Mouse (Mus musculus): ENCODE results near the gene Smg6. TPM values are rescaled to one million over a fixed set of nuclear protein-coding genes. Genes with fewer than 3 reads are reported as not detected.
"Not testable (repeated sequence)": the region's sequence is repeated elsewhere in the genome, so short reads cannot be mapped to it uniquely, and the experiment has no call there.

Gene Smg6
- polyA plus RNA-seq, 1 experiment from 2014 or later = 20.7 TPM

GRCm38 (mm10) chr11:75171186-75171865 is 245.7 kb downstream of the Smg6 start:
- Histone ChIP-seq H3K9ac (ENCODE audit: low read depth, low read length) (no peak overlapping the region), H3K36me3 (ENCODE audit: control insufficient read depth, insufficient read depth, low read length) (no peaks in the 10 kb centered on the region), H3K27me3 (ENCODE audit: control insufficient read depth, insufficient read depth, low read length) (peaks cover 70% of the 10 kb centered on the region), H3K4me2 (replicated peaks; ENCODE audit: low read depth, low read length) (0 out of 2 replicates have a peak overlapping the region, but pooled peaks have one; percentile 76), H3K4me1 (replicated peaks; ENCODE audit: control insufficient read depth, insufficient read depth, low read length) (peaks cover 32% of the 10 kb centered on the region), H3K9me3 (ENCODE audit: control insufficient read depth, low read length) (no peaks in the 10 kb centered on the region), H3K4me3 (ENCODE audit: low read depth, low read length) (no peak overlapping the region), H3K27ac (ENCODE audit: low read depth, low read length) (no peak overlapping the region)
- WGBS = 7% methylated on average over 17 of the region's 17 CpGs
- no peak for DNase-seq (ENCODE audit: low spot score)
- ATAC-seq (ENCODE audit: low FRiP score) = no peak

- no peak overlapping the region for H3K27ac ChIP-seq (ENCODE audit: low read depth, low read length)
- peak overlapping the region; percentile 62 for H3K4me3 ChIP-seq (ENCODE audit: low read depth, low read length)
- H3K9ac ChIP-seq (ENCODE audit: low read depth, low read length) = peak overlapping the region; percentile 47; the same call in 1 of the 2 replicates
- no peaks in the 10 kb centered on the region for H3K9me3 ChIP-seq (ENCODE audit: control insufficient read depth, low read length)
- H3K4me1 ChIP-seq (replicated peaks; ENCODE audit: control insufficient read depth, insufficient read depth, low read length) = peaks cover 28% of the 10 kb centered on the region
- peak; percentile 6; the same call in 1 of the 2 replicates for ATAC-seq (ENCODE audit: low FRiP score)
- peak; percentile 64 for DNase-seq (ENCODE audit: low spot score)
- no peaks in the 10 kb centered on the region for H3K36me3 ChIP-seq (ENCODE audit: control insufficient read depth, insufficient read depth, low read length)
- WGBS = under 1% methylated on average over 71 of the region's 75 CpGs
- H3K27me3 ChIP-seq (ENCODE audit: control insufficient read depth, insufficient read depth, low read length) = peaks cover 59% of the 10 kb centered on the region
- peak overlapping the region; percentile 76 for H3K4me2 ChIP-seq (replicated peaks; ENCODE audit: low read depth, low read length)
Measured at GRCm38 (mm10) chr11:75172151-75173094, 246.8 kb downstream of the Smg6 start.

GRCm38 (mm10) chr11:75173095-75173798 is 247.6 kb downstream of the Smg6 start:
- no peaks in the 10 kb centered on the region for H3K9me3 ChIP-seq (ENCODE audit: control insufficient read depth, low read length)
- ATAC-seq (ENCODE audit: low FRiP score) = peak; percentile 70
- H3K4me2 ChIP-seq (replicated peaks; ENCODE audit: low read depth, low read length) = peak overlapping the region; percentile 76
- peaks cover 50% of the 10 kb centered on the region for H3K27me3 ChIP-seq (ENCODE audit: control insufficient read depth, insufficient read depth, low read length)
- peak; percentile 89 for DNase-seq (ENCODE audit: low spot score)
- peak overlapping the region; percentile 47 for H3K9ac ChIP-seq (ENCODE audit: low read depth, low read length)
- 0% methylated on average over 59 of the region's 71 CpGs for WGBS
- H3K4me1 ChIP-seq (replicated peaks; ENCODE audit: control insufficient read depth, insufficient read depth, low read length) = peaks cover 31% of the 10 kb centered on the region
- H3K4me3 ChIP-seq (ENCODE audit: low read depth, low read length) = peak overlapping the region; percentile 62
- no peak overlapping the region for H3K27ac ChIP-seq (ENCODE audit: low read depth, low read length)
- H3K36me3 ChIP-seq (ENCODE audit: control insufficient read depth, insufficient read depth, low read length) = no peaks in the 10 kb centered on the region

- ATAC-seq (ENCODE audit: low FRiP score) = no peak
- H3K9me3 ChIP-seq (ENCODE audit: control insufficient read depth, low read length) = no peaks in the 10 kb centered on the region
- H3K27me3 ChIP-seq (ENCODE audit: control insufficient read depth, insufficient read depth, low read length) = peaks cover 45% of the 10 kb centered on the region
- peak overlapping the region; percentile 76 for H3K4me2 ChIP-seq (replicated peaks; ENCODE audit: low read depth, low read length)
- DNase-seq (ENCODE audit: low spot score) = no peak
- H3K27ac ChIP-seq (ENCODE audit: low read depth, low read length) = no peak overlapping the region
- H3K36me3 ChIP-seq (ENCODE audit: control insufficient read depth, insufficient read depth, low read length) = no peaks in the 10 kb centered on the region
- peak overlapping the region; percentile 47; the same call in 1 of the 2 replicates for H3K9ac ChIP-seq (ENCODE audit: low read depth, low read length)
- H3K4me1 ChIP-seq (replicated peaks; ENCODE audit: control insufficient read depth, insufficient read depth, low read length) = peaks cover 27% of the 10 kb centered on the region
- WGBS = 5% methylated on average over 15 of the region's 15 CpGs
- peak overlapping the region; percentile 62 for H3K4me3 ChIP-seq (ENCODE audit: low read depth, low read length)
Measured at GRCm38 (mm10) chr11:75173799-75174165, 248.2 kb downstream of the Smg6 start.

- Histone ChIP-seq H3K4me1 (replicated peaks; ENCODE audit: control insufficient read depth, insufficient read depth, low read length) (peaks cover 26% of the 10 kb centered on the region), H3K27me3 (ENCODE audit: control insufficient read depth, insufficient read depth, low read length) (peaks cover 37% of the 10 kb centered on the region)
- not testable (repeated sequence) for ATAC-seq (ENCODE audit: low FRiP score); H3K9me3 ChIP-seq (ENCODE audit: control insufficient read depth, low read length); DNase-seq (ENCODE audit: low spot score); H3K4me2 ChIP-seq (replicated peaks; ENCODE audit: low read depth, low read length); H3K4me3 ChIP-seq (ENCODE audit: low read depth, low read length); H3K27ac ChIP-seq (ENCODE audit: low read depth, low read length); H3K36me3 ChIP-seq (ENCODE audit: control insufficient read depth, insufficient read depth, low read length); H3K9ac ChIP-seq (ENCODE audit: low read depth, low read length)
- 68% methylated on average over 6 of the region's 6 CpGs for WGBS
Measured at GRCm38 (mm10) chr11:75174574-75174973, 249.0 kb downstream of the Smg6 start.

GRCm38 (mm10) chr11:75178011-75178410 is 252.4 kb downstream of the Smg6 start:
- WGBS = 60% methylated on average over 12 of the region's 12 CpGs
- no peaks in the 10 kb centered on the region for H3K9me3 ChIP-seq (ENCODE audit: control insufficient read depth, low read length)
- ATAC-seq (ENCODE audit: low FRiP score) (no peak), DNase-seq (ENCODE audit: low spot score) (no peak)
- H3K36me3 ChIP-seq (ENCODE audit: control insufficient read depth, insufficient read depth, low read length) = no peaks in the 10 kb centered on the region
- peaks cover 3% of the 10 kb centered on the region for H3K27me3 ChIP-seq (ENCODE audit: control insufficient read depth, insufficient read depth, low read length)
- peak overlapping the region; percentile 93 for H3K4me2 ChIP-seq (replicated peaks; ENCODE audit: low read depth, low read length)
- H3K9ac ChIP-seq (ENCODE audit: low read depth, low read length) = peak overlapping the region; percentile 91
- peak overlapping the region; percentile 75; the same call in 1 of the 2 replicates for H3K27ac ChIP-seq (ENCODE audit: low read depth, low read length)
- peaks cover 12% of the 10 kb centered on the region for H3K4me1 ChIP-seq (replicated peaks; ENCODE audit: control insufficient read depth, insufficient read depth, low read length)
- H3K4me3 ChIP-seq (ENCODE audit: low read depth, low read length) = peak overlapping the region; percentile 81

GRCm38 (mm10) chr11:75178672-75179208 is 253.1 kb downstream of the Smg6 start, which contains the start of gene Ovca2:
TSS of gene Ovca2 (minus strand) at chr11:75178835.
- ATAC-seq (ENCODE audit: low FRiP score) (peak; percentile 97), DNase-seq (ENCODE audit: low spot score) (peak; percentile 93)
- peak within 1 kb of the TSS; percentile 91 for H3K9ac ChIP-seq (ENCODE audit: low read depth, low read length)
- H3K36me3 ChIP-seq (ENCODE audit: control insufficient read depth, insufficient read depth, low read length) = no peaks in the 10 kb centered on the region
- under 1% methylated on average over 33 of the region's 33 CpGs for WGBS
- H3K9me3 ChIP-seq (ENCODE audit: control insufficient read depth, low read length) = no peaks in the 10 kb centered on the region
- H3K4me1 ChIP-seq (replicated peaks; ENCODE audit: control insufficient read depth, insufficient read depth, low read length) = peaks cover 10% of the 10 kb centered on the region
- peak within 1 kb of the TSS; percentile 93 for H3K4me2 ChIP-seq (replicated peaks; ENCODE audit: low read depth, low read length)
- H3K4me3 ChIP-seq (ENCODE audit: low read depth, low read length) = peak within 1 kb of the TSS; percentile 81
- no peaks in the 10 kb centered on the region for H3K27me3 ChIP-seq (ENCODE audit: control insufficient read depth, insufficient read depth, low read length)
- peak within 1 kb of the TSS; percentile 75 for H3K27ac ChIP-seq (ENCODE audit: low read depth, low read length)

GRCm38 (mm10) chr11:75183917-75184570 is 258.4 kb downstream of the Smg6 start:
- no peaks in the 10 kb centered on the region for H3K36me3 ChIP-seq (ENCODE audit: control insufficient read depth, insufficient read depth, low read length)

More at GRCm38 (mm10) chr11:75183917-75184570, 258.4 kb downstream of the Smg6 start:
- ATAC-seq (ENCODE audit: low FRiP score) = no peak
- H3K4me2 ChIP-seq (replicated peaks; ENCODE audit: low read depth, low read length) = no peak overlapping the region
- 84% methylated on average over 2 of the region's 2 CpGs for WGBS
- H3K27ac ChIP-seq (ENCODE audit: low read depth, low read length) = no peak overlapping the region
- H3K9me3 ChIP-seq (ENCODE audit: control insufficient read depth, low read length) = no peaks in the 10 kb centered on the region
- no peak overlapping the region for H3K4me3 ChIP-seq (ENCODE audit: low read depth, low read length)
- no peak for DNase-seq (ENCODE audit: low spot score)
- H3K9ac ChIP-seq (ENCODE audit: low read depth, low read length) = no peak overlapping the region
- no peaks in the 10 kb centered on the region for H3K27me3 ChIP-seq (ENCODE audit: control insufficient read depth, insufficient read depth, low read length)
- no peaks in the 10 kb centered on the region for H3K4me1 ChIP-seq (replicated peaks; ENCODE audit: control insufficient read depth, insufficient read depth, low read length)

Data from hindbrain, embryonic 11.5 days (tissue).